Mouse (Mus musculus) urinary bladder, postnatal 14 days (tissue): ENCODE data around the gene Pglyrp1.
A peak's percentile ranks its signal among the peaks of the same experiment; 100 is the strongest.

Experiments
- DNase-seq: peaks from one replicate; pipeline ENCODE4 v3.0.0; 2021; ENCODE audit warnings: low spot score

The Pglyrp1 gene

DNA sequence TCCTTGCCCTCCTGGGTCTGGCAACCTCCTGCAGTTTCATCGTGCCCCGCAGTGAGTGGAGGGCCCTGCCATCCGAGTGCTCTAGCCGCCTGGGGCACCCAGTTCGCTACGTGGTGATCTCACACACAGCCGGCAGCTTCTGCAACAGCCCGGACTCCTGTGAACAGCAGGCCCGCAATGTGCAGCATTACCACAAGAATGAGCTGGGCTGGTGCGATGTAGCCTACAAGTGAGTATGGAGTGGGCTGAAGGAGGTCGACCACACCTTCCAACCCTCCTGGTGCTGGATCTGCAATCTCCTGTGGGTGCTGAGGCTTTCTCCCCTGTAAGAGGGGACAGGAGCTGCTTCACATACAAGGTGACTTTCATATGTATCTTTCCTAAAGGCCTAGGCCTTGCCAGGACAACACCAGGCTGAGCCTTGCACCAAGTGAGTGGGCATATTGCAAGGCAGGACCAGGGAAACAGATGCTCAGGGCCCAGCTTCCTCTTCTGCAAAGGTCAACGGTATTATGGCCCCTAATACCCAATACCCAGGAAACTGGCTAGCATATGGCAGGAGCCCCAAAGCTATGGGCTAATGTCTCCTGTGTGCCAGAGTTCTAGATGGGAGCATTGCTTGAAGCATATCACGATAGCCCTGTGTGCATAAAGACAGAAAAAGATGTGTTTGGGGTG, 13.8 kb downstream of the Pglyrp1 start:
- DNase-seq, result no peak

- no peak for DNase-seq
Observed at GRCm38 (mm10) chr7:18886963-18887362, 15.8 kb downstream of the Pglyrp1 start.

GRCm38 (mm10) chr7:18890848-18891247, 19.7 kb downstream of the Pglyrp1 start:
- no peak for DNase-seq

GRCm38 (mm10) chr7:18891872-18892599, 20.9 kb downstream of the Pglyrp1 start:
- peak; percentile 91 for DNase-seq

GRCm38 (mm10) chr7:18893009-18893408, 21.9 kb downstream of the Pglyrp1 start:
- DNase-seq, result no peak

- DNase-seq, result peak; percentile 77
Observed at GRCm38 (mm10) chr7:18893651-18894430, 22.7 kb downstream of the Pglyrp1 start.

- peak; percentile 40 for DNase-seq
Observed at GRCm38 (mm10) chr7:18896536-18896935, 25.4 kb downstream of the Pglyrp1 start.

DNA sequence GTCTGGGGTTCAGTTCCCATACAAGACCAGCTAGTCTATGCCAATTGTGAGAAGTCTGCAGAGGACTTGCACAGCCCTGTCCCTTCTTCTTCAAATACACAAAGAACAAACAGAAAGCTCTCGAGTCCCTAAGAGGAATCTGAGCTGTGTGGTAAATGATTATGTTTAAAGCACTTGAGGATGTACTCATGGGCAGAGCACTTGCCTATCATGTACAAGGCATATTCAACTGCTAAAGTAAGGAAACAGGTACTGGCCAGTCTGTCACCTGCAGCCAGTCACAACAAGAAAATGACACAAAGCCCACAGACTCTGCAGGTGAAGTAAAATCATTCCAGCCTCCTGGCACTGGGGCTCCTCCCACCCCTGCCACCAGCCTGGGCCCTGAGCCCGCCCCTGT, 29.4 kb downstream of the Pglyrp1 start:
- no peak for DNase-seq

DNA sequence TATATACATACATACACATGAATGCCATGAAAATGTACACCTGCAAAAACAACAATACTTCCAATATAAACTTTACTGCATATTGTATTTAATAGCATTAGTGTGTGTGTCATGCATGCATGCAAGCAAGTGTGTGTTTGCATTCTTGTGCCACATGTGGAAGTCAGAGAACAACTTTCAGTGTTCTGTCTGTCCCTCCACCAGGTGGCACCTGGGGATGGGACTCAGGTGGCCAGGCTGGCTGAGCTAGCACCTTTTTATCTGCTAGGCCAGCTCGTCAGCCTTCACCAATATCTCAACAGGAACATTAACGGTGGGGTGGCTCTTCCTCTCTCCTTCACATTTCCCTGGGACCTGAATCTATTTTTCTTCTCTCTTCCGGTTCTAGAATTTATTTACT, 31.4 kb downstream of the Pglyrp1 start:
- DNase-seq, result no peak

DNA sequence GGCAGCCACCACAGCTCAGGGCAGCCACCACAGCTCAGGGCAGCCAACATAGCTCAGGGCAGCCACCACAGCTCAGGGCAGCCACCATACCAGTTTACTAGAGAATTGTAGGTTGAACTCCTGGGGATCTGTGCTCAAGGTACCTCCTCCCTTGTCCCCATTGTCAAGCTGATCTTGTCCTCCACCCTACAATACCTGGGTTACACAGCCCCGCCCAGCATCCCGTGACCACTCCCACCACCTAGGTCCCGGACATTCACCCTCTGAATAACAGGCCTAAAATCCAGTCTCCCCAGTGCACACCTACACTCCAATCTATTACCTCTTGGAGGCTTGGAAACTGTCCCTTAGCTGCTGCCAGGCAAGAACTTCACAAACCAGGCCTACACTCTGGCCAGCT, 33.8 kb downstream of the Pglyrp1 start:
- no peak for DNase-seq

DNA sequence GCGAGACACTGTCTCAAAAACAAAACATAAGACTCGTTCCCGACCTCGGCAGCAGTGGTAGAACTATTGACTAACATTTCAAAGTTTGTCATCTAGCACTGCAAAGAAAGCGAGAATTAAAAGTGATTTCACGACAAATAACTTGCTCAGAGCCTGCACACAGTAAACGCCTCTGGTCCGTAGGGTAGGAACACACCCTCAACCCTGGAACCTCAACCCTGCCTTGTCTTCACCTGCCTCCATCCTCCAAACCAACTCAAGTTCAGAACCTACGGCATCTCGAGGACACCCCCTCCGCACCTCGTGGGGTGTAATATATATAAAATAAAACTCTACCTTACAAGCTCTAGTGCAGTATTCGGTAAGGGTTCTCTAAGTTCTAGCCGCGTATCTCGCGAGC, 38.7 kb downstream of the Pglyrp1 start:
- DNase-seq, result no peak

GRCm38 (mm10) chr7:18910241-18910831, 39.2 kb downstream of the Pglyrp1 start, which contains the start of gene Ccdc61:
TSS of gene Ccdc61 (minus strand) at chr7:18910415.
- DNase-seq, result peak; percentile 96

DNA sequence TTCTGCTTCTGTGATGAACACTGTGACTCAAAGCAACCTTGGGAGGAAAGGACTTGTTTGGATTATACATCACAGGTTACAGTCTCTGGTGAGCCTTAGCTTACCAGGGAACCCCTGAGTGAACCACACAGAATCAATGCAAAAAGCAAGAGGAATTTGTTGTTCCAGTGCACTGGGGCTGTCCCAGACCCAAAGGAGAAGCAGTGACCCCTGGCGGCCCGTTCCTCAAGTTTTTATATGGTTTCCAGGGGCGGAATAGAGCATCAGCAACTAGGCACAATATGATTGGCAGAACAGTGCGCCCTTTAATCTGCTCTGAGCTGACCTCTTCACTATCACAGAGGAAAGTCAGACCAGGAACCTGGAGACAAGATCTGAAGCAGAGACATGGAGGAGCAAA, 45.1 kb downstream of the Pglyrp1 start:
- no peak for DNase-seq

DNA sequence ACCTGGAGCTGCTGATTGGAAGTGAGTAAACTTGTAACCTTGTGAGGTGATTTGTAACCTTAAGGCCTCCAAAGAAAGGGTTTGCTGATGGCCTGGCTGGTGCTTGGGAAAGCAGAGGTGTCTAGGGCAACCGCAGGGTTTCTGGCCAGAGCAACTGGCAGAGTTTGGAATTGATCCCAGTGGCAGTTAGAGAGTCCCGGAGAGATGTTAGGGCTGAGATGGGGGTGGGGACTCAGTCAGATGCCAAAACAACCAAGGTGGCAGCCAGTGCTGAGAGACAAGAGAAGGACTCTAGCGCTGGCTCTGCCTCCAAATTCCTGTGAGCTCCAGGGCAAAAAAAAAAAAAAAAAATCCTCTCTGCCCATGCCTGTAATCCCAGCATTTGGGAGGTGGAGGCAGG, 46.8 kb downstream of the Pglyrp1 start:
- no peak for DNase-seq

- peak; percentile 21 for DNase-seq
Observed at GRCm38 (mm10) chr7:18921069-18921468, 49.9 kb downstream of the Pglyrp1 start.

GRCm38 (mm10) chr7:18922807-18923206, 51.7 kb downstream of the Pglyrp1 start:
- no peak for DNase-seq

- no peak for DNase-seq
Observed at GRCm38 (mm10) chr7:18923267-18923666, 52.1 kb downstream of the Pglyrp1 start.

- no peak for DNase-seq
Observed at GRCm38 (mm10) chr7:18923711-18924191, 52.6 kb downstream of the Pglyrp1 start.

DNA sequence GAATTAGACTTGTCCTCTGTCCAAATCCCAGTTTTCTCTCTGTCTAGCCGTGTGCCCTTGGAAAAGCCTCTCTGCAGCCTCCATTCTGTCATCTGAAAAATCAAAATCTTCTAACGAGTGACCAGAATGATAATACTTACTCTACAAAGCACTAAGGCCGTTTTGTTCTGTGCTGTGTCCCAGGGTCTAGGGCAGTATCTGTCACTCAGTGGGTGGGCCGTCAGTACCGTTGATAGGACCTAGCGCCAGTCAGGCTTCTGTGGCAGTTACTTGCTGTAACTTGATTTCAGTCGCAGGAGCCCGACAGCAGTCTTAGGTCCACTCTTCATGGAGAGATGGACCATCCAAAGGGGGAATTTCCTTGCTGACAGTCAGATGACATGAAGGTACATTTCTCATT, 53.2 kb downstream of the Pglyrp1 start:
- no peak for DNase-seq

DNA sequence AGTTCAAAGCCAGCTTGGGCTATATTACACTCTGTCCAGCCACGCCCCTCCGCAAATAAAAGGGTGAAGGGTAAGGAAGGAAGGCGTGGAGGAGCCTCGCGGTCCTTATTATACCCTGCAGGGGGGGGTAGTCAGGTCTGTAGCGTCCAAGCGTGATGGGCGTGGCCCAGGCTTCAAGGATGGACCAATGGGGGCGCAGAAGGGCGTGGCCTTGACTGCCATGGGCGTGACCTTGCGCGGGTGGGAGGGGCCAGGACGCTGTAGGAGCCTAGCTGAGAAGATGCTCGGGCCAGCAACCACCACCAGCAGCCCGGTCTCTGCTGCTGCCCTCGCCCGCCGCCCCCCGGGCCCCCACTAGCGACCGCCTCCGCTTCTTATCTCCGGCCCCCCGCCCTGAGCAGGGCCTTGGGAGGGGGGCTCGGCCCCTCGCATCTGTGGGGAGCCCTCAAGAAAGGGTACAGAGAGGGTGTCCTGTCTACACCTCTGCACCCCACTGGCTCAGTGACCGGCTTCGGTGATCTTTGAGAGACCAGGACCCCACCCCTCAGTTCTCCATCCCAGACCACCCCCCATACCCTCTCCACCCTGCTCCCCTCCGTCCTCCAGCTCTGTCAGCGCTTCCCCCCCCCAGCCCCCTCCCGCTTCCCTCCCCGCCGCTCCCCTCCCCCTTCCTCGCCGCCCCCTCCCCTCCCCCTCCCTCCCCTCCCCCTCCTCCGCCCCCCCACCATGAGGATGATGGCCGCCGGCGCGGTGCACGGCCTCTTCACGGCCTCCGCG, 54.2 kb downstream of the Pglyrp1 start, which contains the start of gene Nova2:
TSS of gene Nova2 (plus strand) at position 727 of the 777 bp plus-strand sequence.
- peak; percentile 72 for DNase-seq

DNA sequence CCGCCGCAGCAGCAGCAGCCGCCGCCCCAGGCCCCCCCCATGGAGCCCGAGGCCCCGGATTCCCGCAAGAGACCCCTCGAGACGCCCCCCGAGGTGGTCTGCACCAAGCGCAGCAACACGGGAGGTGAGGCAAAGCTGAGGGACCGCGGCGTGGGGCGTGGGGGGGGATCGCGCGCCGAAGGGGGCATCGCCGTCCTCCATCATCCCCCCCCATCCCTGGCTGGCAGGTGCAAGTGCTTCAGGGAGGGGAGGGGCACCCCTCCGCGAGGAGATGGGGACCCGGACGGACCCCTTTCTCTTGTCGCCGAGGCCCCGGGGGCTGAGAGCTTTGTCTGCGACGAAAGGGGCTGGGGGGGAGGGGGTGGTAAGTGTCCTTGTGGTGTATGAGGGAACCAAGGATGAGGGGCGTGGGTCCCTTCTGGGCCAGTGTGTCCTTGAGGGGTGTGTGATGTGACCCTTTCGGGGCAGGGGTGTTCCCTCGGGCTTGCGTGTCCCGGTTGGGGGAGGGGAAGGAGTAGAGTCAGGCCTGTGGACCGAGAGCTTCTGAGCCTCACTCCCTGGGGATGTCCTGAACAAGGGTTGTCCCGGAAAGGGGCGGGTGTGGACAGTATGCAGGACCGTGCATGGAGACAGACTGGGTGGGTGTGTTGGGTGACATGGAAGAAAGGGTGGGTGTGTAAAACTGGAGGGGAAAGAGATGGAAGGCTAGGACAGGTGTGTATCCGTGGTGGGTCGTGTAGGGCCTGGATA, 55.1 kb downstream of the Pglyrp1 start:
- DNase-seq, result no peak
